Mouse (Mus musculus) right cerebral cortex, postnatal 4 days (tissue): Measurements from ENCODE around the gene Arhgef28.
A peak's percentile ranks its signal among the peaks of the same experiment; 100 is the strongest.
"Not testable (repeated sequence)": the region's sequence is repeated elsewhere in the genome, so short reads cannot be mapped to it uniquely, and the experiment has no call there.

ENCODE experiments used
- DNase-seq: peaks from one replicate; pipeline ENCODE4 v3.0.0-alpha.2; 2022

Gene Arhgef28

GRCm38 (mm10) chr13:98060121-98060520 lies 146.1 kb downstream of the Arhgef28 start:
- not testable (repeated sequence) for DNase-seq

GRCm38 (mm10) chr13:98055194-98055593 lies 151.0 kb downstream of the Arhgef28 start:
- DNase-seq = no peak

GRCm38 (mm10) chr13:98040628-98041150 lies 165.6 kb downstream of the Arhgef28 start:
- DNase-seq = no peak

GRCm38 (mm10) chr13:98038731-98039130 lies 167.5 kb downstream of the Arhgef28 start:
- no peak for DNase-seq

DNA sequence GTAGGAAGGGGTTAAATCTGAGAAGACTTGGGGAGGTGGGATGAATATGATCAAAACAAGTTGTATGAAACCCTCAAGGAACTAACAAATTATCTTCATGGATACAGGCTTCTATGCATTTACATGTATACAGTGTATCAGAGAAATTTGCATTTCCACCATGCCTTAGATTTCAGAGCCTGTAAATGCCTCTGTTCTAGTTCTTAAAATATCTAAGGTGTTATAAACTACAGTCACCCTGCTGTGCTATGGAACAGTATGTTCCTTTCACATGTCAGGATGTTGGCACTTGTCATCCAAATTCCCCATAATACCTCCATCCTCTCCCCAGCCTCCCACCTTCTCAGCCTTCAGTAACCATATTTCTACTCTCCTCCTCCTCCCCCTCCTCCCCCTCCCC lies 168.5 kb downstream of the Arhgef28 start:
- DNase-seq = no peak

DNA sequence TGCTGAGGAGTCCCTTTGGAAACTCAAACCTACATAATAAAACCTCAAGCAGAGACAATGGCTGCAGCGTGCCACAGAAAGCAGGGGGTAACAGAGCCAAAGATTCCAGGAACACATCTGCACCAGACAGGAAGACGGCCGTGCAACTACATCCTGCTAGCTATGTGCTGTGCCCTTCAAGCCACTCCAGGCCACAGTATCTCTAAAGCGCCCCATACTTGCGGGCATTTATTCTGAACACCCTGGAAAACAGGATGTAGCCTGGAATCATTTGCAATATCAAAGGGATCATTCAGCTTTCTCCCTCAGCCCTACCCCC lies 174.6 kb downstream of the Arhgef28 start:
- DNase-seq = no peak

- peak; percentile 78 for DNase-seq
These were observed 175.1 kb downstream of the Arhgef28 start for GRCm38 (mm10) chr13:98030959-98031641.

DNA sequence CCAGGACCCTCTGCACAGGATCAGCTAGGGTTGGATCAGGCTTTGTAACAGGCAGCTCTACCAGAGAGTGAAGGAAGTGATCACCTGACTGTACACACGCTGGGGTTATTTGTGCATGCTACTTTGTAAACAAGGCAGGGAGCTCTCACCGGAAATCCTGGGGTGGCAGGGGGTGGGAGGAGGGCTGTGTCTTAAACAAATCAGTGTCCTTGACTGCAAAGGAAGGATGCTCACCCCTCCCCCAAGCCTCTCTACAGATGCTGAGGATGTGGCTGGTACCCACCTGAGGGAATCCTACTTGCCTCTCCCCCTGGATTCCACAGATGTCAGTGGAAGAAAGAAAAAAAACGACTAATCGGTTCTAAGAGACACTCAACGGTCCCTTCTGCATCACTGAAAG lies 176.2 kb downstream of the Arhgef28 start:
- DNase-seq = no peak

DNA sequence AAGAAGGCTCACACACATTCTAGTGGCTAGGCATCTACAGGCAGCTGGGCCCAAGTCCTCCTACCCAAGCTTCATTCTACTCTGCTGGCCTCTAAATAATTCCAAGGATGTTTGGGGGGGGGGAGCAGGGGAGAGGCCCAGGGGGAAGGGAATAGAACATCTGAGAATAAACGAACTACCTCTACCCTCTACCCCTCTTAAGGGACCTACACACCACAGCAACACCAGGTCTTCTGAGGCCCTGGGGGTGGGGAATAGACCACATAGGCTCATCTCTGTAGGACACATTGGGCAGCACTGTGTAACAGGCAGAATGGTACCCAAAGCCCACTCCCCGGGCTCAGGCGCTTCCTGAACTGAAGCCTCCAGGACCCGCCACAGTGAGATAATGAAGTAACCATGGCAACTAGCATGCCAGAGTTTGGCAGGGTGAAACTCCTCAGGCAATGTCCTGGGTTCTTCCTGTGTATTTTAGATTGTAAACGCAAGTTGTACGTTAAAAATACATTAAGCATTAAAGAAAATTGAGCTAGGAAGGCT lies 177.5 kb downstream of the Arhgef28 start:
- no peak for DNase-seq

- no peak for DNase-seq
These were observed 178.5 kb downstream of the Arhgef28 start for GRCm38 (mm10) chr13:98027641-98028204.

- DNase-seq = no peak
These were observed 179.1 kb downstream of the Arhgef28 start for GRCm38 (mm10) chr13:98027122-98027521.

- no peak for DNase-seq
These were observed 180.3 kb downstream of the Arhgef28 start for GRCm38 (mm10) chr13:98025706-98026504.

- DNase-seq = no peak
These were observed 181.1 kb downstream of the Arhgef28 start for GRCm38 (mm10) chr13:98025162-98025561.

- DNase-seq = no peak
These were observed 181.6 kb downstream of the Arhgef28 start for GRCm38 (mm10) chr13:98024680-98025079.

GRCm38 (mm10) chr13:98021906-98022305 lies 184.3 kb downstream of the Arhgef28 start:
- DNase-seq = no peak

- DNase-seq = not testable (repeated sequence)
These were observed 187.4 kb downstream of the Arhgef28 start for GRCm38 (mm10) chr13:98018837-98019236.

GRCm38 (mm10) chr13:98016923-98017588 lies 189.2 kb downstream of the Arhgef28 start:
- DNase-seq = no peak

- no peak for DNase-seq
These were observed 190.0 kb downstream of the Arhgef28 start for GRCm38 (mm10) chr13:98015981-98016922.

DNA sequence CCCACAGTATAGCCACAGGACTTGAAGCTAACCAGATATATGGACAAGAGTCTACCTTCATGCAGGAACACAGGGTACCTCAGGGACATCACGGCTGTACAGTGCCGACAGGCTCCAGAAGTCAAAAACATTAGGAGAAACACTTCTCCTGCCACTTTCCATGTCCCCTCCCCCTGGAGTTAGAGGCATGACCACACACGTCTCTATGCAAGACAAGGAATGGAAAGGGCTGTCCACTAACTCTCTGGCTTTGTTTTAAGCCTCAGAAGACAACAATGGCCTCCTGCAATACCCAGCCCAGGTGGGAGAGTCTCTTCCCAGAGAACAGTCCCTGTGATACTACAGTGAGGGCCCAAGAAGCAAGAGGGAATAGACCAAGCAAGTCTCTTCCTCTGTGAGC lies 191.3 kb downstream of the Arhgef28 start:
- DNase-seq = no peak

GRCm38 (mm10) chr13:98013715-98014114 lies 192.5 kb downstream of the Arhgef28 start:
- no peak for DNase-seq

DNA sequence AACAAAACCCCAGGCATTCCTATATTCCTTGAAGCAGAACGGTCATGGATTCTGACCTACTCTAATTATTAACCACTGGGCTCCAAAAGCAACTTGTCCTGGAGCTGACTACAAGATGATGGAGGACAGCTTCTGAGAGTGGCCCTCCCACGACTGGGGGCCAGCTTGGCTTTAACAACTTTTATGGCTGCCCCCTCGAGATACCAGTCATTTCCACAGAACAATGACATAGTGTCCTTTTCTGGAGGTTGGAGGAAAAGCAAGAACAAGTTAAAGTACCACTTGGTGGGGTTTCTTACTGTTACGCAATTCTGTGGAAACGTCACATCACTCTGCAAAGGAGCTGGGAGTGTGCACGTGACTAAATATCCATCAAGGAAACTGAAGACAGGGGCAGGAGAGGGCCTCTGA lies 194.3 kb downstream of the Arhgef28 start:
- DNase-seq = no peak

- DNase-seq = no peak
These were observed 197.2 kb downstream of the Arhgef28 start for GRCm38 (mm10) chr13:98009070-98009469.
